Mouse (Mus musculus) megakaryocyte, embryonic 14.5 days (primary cell): Measurements from ENCODE around the gene Gdf2. TPM values are rescaled to one million over a fixed set of nuclear protein-coding genes. Genes with fewer than 3 reads are reported as not detected.

ENCODE experiments used
- H3K27me3 ChIP-seq: replicated peaks from 2 replicates; pipeline ENCODE3; 2012; ENCODE audit warnings: inconsistent platforms
- H3K36me3 ChIP-seq: replicated peaks from 2 replicates; pipeline ENCODE3; 2012; ENCODE audit warnings: low read length, inconsistent platforms, mixed read lengths
- H3K4me1 ChIP-seq: 2 replicates; pipeline ENCODE4 v1.6.1; 2012; ENCODE audit warnings: inconsistent platforms
- H3K4me3 ChIP-seq: replicated peaks from 2 replicates; pipeline ENCODE3; 2012; ENCODE audit warnings: moderate library complexity, mild to moderate bottlenecking, inconsistent platforms
- H3K9me3 ChIP-seq: 2 replicates; pipeline ENCODE4 v1.6.1; 2012; ENCODE audit warnings: inconsistent platforms
- FLI1 ChIP-seq: IDR thresholded peaks from 2 replicates; pipeline ENCODE4 v1.6.1; 2012; ENCODE audit warnings: low read length, inconsistent platforms, mixed read lengths
- GATA1 ChIP-seq: IDR thresholded peaks from 3 replicates; pipeline ENCODE4 v1.6.1; 2012; ENCODE audit warnings: mixed read lengths, low read length, inconsistent platforms, borderline replicate concordance
- polyA plus RNA-seq: library from polyadenylated mRNA; stranded (reverse); fragments of >175 nt; gene quantifications from 2 replicates; pipeline ENCODE4 v1.2.3, GENCODE M21; 2012; ENCODE audit warnings: low replicate concordance; ENCODE audit not compliant: insufficient read depth

The Gdf2 gene
- polyA plus RNA-seq, 1 experiment: not detected

DNA sequence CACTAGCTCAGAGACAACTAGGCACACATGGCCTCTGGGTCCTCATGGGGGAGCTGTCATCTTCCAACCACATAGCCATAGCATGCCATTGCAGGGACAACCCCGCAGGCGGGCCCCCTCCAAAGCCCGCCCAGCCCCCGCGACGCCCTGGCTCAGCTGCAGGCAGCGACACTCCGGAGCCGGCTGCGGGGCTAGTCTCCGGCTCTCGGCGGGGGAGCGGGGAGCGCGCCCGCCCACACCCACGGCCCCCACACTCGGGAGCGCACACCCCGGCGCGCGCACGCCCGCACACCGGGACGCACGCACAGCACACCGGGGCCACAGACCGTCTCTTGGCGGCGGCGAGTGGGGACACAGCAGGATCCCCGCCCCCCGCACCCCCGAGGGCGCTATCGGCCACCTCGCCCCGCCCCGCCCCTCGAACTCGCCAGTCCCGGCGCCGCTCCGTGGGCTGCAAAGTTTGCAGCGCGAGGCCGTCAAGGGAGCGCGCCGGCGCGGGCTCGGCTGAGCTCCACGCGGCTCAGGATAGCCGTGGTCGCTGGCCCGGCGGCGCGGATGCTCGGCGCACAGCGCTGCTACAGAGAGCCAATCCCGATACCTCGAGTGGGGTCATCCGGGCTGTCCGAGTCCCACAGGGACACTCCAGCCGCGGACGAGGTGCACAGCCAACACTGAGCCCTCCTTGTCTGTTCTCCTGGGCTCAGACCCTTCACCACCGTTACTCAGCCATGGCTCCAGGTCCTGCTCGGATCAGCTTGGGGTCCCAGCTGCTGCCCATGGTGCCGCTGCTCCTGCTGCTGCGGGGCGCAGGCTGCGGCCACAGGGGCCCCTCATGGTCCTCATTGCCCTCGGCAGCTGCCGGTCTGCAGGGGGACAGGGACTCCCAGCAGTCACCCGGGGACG, 17.4 kb upstream of the Gdf2 start, which contains the start of gene Gdf10:
Gene Gdf10, plus strand, starts transcription at position 420 of the 903 bp plus-strand sequence.
- H3K36me3 ChIP-seq: no peaks in the 10 kb centered on the region
- no peak for TF ChIP-seq GATA1
- no peak for TF ChIP-seq FLI1
- H3K4me1 ChIP-seq: no peaks in the 10 kb centered on the region; the same call in 1 of the 2 replicates
- H3K27me3 ChIP-seq: peaks cover 33% of the 10 kb centered on the region
- H3K9me3 ChIP-seq: 0 out of 2 replicates have a peak, but pooled peaks cover 3% of the 10 kb centered on the region
- no peak within 1 kb of the TSS for H3K4me3 ChIP-seq

DNA sequence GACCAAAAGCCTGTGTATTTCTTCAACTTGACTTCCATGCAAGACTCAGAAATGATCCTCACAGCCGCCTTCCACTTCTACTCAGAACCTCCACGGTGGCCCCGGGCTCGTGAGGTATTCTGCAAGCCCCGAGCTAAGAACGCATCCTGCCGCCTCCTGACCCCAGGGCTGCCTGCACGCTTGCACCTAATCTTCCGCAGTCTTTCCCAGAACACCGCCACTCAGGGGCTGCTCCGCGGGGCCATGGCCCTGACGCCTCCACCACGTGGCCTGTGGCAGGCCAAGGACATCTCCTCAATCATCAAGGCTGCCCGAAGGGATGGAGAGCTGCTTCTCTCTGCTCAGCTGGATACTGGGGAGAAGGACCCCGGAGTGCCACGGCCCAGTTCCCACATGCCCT, 9.0 kb upstream of the Gdf2 start:
- Histone ChIP-seq H3K4me1 (no peaks in the 10 kb centered on the region), H3K36me3 (no peaks in the 10 kb centered on the region), H3K4me3 (no peak overlapping the region), H3K27me3 (peaks cover 13% of the 10 kb centered on the region), H3K9me3 (no peaks in the 10 kb centered on the region; the same call in 1 of the 2 replicates)
- TF ChIP-seq GATA1 (no peak), FLI1 (no peak)

DNA sequence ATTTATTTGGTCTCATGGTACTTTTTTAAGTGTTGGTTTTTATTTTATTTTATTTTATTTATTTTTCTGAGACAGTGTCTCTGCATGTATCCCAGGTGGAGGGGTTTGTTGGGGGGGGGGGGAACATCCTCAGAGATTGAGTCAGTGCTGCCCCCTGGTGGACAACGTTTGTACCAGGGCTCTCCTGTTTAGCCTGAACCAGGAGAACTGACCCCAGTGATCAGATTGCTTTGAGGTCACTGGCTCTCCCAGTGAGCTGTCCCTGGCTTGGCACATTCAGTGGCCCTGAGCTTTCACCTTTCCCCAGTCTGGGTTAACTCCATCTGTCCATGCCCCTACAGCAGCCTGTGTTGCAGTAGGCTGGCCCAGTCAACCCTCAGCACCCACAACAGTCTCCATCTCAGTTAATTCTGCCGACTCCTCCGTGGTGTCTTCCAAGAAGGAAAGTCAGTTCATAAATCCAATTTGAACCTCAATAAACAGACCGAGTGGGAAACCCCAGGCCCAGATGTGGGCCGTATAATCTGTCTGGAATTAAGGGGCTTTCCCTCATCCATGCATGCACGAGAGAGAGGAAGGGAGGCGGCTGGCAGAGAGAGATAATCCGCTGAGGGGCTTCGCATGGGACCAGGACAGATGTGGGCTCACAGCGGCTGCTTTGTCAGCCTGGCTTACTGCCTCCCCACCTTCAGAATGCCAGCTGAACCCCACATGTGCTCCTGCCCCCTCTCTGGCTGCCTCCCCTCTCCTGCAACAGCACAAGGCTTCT, 7.7 kb upstream of the Gdf2 start:
- Histone ChIP-seq H3K9me3 (no peaks in the 10 kb centered on the region; the same call in 1 of the 2 replicates), H3K4me1 (no peaks in the 10 kb centered on the region), H3K27me3 (peaks cover 13% of the 10 kb centered on the region), H3K4me3 (no peak overlapping the region), H3K36me3 (no peaks in the 10 kb centered on the region)
- TF ChIP-seq GATA1 (no peak), FLI1 (no peak)

DNA sequence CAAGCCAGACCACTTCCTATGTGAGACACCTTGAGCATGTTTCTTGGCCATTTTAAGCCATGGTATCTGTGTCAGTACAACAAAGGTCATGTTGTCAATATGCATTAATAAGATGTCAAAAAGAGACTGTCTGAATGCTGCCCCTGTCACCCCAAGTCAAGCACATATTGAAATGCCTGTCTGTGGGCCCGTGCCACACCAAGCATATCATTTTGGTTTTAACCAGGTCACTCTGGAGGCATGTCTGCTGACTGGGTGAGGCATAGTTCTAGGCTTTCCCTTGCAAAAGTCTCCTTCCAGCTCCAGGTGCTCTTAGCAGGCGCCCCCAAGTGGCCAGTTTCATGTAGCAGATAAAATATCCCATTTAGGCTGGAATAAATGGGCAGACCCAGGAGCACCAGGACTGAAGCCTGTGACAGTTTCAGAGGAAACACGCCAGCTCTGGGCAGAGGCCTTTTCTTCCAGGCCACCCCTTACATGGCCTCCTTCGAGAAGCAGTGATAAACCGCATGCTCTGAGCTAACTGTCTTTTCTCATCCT, 7.0 kb upstream of the Gdf2 start:
- Histone ChIP-seq H3K36me3 (no peaks in the 10 kb centered on the region), H3K27me3 (peaks cover 13% of the 10 kb centered on the region), H3K4me3 (no peak overlapping the region), H3K4me1 (no peaks in the 10 kb centered on the region), H3K9me3 (no peaks in the 10 kb centered on the region; the same call in 1 of the 2 replicates)
- no peak for TF ChIP-seq GATA1

DNA sequence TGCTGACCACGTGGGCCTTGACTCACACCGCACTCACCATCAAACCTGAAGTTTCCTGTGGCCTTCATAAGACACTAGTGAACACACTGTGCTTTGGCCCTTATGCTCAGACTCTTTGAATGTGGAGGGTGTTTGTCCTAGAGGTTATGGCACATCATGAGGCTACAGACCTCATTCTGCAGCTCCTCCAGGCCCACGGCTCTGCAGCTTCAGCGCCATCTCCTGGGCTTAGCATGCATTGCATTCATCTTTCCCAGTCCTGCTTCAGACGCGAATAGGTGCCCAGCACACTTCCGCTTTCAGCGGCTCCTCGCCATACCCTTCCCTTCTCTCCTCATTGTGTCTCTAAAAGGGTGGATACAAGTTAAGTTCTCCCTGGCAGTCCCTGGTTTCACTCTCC, 1.7 kb upstream of the Gdf2 start:
- Histone ChIP-seq H3K27me3 (peaks cover 3% of the 10 kb centered on the region), H3K36me3 (no peaks in the 10 kb centered on the region), H3K9me3 (no peaks in the 10 kb centered on the region), H3K4me1 (no peaks in the 10 kb centered on the region), H3K4me3 (no peak overlapping the region)
- no peak for TF ChIP-seq FLI1
- TF ChIP-seq GATA1: no peak

DNA sequence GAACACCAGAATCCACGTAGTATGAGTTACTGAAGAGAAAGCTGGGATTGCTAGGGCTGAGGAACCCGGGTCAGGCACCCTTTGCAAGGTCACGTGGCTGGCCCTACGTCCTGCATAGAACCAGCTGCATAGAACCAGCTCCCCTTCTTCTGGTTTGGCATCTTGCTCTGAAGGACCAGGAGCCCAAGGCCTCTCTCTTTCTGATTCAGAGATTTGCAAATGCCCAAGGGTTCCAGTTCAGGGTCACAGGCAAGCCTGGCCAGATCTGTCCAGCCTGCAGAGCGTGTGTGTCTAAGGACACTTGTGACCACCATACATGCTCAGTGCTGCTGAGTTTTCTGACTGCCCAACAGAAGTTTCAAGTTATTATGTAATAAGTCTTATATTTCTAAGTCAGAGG, 1.4 kb downstream of the Gdf2 start:
- TF ChIP-seq GATA1: no peak
- TF ChIP-seq FLI1: no peak
- Histone ChIP-seq H3K27me3 (no peaks in the 10 kb centered on the region), H3K36me3 (no peaks in the 10 kb centered on the region), H3K4me3 (no peak overlapping the region), H3K4me1 (no peaks in the 10 kb centered on the region), H3K9me3 (peaks cover 10% of the 10 kb centered on the region; the same call in 1 of the 2 replicates)

DNA sequence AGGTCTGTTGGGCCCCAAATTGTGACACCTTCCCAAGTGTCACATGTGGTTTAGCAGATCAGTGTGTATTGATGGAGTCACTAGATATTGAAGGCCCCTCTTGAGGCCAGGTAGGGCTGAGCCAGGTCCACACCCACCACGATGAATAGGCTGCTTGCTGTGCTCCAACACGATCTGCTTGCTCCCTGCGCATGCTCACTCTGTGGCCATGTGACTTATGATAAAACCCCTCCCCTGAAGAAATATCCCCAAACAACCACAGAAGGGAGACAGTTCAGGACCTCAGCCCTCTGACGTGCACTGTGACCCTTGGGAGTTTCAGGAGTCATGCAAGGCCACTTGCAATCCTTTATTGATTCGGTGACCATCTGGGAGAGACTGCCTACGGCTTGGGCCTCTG, 5.3 kb downstream of the Gdf2 start:
- Histone ChIP-seq H3K9me3 (peaks cover 10% of the 10 kb centered on the region; the same call in 1 of the 2 replicates), H3K4me3 (no peak overlapping the region), H3K4me1 (no peaks in the 10 kb centered on the region), H3K36me3 (no peaks in the 10 kb centered on the region), H3K27me3 (no peaks in the 10 kb centered on the region)
- TF ChIP-seq GATA1 (no peak), FLI1 (no peak)

DNA sequence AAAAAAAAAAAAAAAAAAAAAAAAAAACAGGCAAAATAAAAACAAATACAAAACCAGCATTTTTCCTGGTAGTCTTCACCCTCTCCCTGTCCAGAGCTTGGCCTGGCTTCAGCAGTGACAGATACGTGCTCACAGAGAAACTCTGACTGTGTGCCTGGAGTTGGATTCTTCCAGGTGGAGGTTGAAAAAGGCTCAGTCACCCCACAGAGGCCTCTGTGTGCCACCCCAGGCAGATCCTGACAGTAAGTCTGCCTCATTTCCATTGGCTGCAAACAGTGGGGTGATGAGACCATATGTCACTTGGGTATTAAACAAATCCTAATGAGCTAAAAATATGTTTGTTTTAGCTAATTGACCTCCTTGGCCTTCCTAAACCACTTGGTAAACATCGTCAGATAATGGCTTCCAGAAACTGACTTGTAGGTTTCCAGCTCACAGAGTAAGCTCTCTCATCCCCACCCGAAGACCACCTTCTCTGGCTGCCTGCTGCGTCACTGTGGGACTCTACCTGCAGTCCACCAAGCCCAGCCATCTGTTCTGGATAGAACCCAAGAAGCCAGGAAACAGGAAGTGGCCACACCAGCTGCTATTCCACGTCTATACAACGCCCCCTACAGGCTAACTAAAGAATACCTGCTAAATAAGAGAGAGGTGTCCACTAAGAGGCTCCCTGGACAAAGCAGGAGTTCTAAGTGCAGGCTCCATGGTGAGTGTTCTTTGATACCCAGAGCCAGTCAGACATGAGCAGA, 11.6 kb downstream of the Gdf2 start:
- no peak for TF ChIP-seq GATA1
- no peak for TF ChIP-seq FLI1
- H3K9me3 ChIP-seq: peaks cover 34% of the 10 kb centered on the region
- H3K27me3 ChIP-seq: no peaks in the 10 kb centered on the region

DNA sequence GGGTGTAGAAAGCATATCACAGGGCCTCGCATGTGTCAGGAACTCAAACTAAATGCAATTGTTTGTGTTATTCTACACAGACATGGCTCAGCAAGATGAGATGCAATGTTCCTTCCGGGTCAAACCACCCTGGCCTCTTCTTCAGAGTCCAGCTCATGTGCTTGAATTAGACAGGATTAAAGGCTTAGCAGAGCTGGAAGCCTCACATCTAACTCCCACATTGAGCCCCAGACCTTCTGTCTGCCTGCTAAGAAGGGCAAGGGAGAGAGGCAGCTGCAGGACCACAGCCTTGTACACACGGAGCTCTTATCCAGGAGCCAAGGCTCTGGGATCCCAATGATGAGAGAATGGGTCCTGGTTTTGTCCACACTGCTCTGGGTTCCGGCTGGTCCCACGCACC, 12.9 kb downstream of the Gdf2 start, which contains the start of gene Rbp3:
Gene Rbp3, plus strand, starts transcription at position 243 of the 400 bp plus-strand sequence.
- no peaks in the 10 kb centered on the region for H3K36me3 ChIP-seq
- no peaks in the 10 kb centered on the region for H3K4me1 ChIP-seq
- peaks cover 34% of the 10 kb centered on the region for H3K9me3 ChIP-seq
- no peaks in the 10 kb centered on the region for H3K27me3 ChIP-seq
- TF ChIP-seq GATA1: no peak
- no peak for TF ChIP-seq FLI1
- H3K4me3 ChIP-seq: no peak within 1 kb of the TSS

More for the DNA sequence above, 11.6 kb downstream of the Gdf2 start:
- Histone ChIP-seq H3K4me3 (no peak overlapping the region), H3K4me1 (no peaks in the 10 kb centered on the region), H3K36me3 (no peaks in the 10 kb centered on the region)
